Mouse (Mus musculus): ENCODE results near the gene Klra1.
A peak's percentile ranks its signal among the peaks of the same experiment; 100 is the strongest.
"Not testable (repeated sequence)": the region's sequence is repeated elsewhere in the genome, so short reads cannot be mapped to it uniquely, and the experiment has no call there.

Gene Klra1

GRCm38 (mm10) chr6:130386750-130387149 lies at the start of gene Klra1:
Klra1 (minus strand) TSS chr6:130386874.
- DNase-seq (ENCODE audit: low read depth, low spot score): peak; percentile 19

GRCm38 (mm10) chr6:130429511-130429910 lies 42.8 kb upstream of the Klra1 start:
- DNase-seq (ENCODE audit: low read depth, low spot score): no peak

DNA sequence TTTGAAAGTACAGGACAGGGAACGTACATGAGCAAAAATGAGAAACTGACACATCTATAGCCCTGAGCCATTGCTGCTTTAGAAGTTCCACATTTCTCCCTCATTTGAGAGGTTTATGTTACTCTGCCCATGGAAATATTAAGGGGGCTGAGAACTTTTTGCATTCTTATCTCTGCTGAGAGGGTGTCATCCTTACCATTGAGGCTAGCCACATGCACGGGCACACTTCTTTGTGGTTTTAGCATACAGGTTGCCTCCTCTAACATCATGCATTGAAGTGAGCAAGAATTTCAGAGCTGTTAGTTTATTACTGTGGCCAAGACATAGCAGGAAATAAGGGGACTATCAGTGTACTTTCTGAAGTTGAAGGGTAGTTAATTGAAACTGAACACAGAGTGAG lies 32.5 kb upstream of the Klra1 start:
- DNase-seq (ENCODE audit: low read depth, low spot score): no peak

GRCm38 (mm10) chr6:130404882-130405281 lies 18.2 kb upstream of the Klra1 start:
- DNase-seq (ENCODE audit: low read depth, low spot score): no peak

DNA sequence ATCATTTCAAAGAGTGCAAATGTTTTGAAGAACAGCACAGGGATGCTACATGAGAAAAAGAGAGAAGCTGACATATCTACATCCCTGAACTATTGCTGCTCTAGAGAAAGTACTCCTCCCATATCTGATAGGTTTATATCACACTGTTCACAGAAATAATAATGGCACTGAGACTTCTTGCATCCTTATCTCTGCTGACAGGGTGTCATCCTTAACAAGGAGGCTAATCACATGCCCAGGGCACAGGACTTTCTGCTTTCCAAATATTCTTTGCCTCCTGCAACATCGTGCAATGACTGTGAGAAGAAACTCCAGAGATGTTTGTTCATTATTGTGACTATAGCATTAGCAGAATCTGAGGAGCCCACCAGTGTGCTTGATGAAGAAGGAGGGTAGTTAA lies 871 bp downstream of the Klra1 start:
- DNase-seq (ENCODE audit: low read depth, low spot score): no peak

GRCm38 (mm10) chr6:130382375-130382774 lies 4.3 kb downstream of the Klra1 start:
- no peak for DNase-seq (ENCODE audit: low read depth, low spot score)

DNA sequence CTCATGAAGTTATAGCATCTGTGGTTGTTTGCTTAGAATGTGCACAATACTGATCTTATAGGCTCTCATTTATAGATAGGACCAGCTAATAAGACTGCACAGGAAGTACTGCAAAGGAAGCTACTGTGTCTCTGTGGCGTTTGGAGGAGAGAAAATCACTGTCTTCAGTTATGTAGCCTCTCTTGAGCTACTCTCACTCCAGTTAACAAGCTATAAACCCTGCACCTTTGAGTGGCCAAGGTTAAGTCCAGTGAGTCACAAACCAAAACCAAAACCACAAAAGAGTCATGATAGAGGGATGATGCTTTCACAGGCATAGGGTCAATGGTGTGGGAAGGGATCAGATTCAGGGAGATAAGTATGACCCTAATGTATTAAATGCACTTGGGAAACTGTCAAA lies 41.3 kb downstream of the Klra1 start:
- not testable (repeated sequence) for DNase-seq (ENCODE audit: low read depth, low spot score)

DNA sequence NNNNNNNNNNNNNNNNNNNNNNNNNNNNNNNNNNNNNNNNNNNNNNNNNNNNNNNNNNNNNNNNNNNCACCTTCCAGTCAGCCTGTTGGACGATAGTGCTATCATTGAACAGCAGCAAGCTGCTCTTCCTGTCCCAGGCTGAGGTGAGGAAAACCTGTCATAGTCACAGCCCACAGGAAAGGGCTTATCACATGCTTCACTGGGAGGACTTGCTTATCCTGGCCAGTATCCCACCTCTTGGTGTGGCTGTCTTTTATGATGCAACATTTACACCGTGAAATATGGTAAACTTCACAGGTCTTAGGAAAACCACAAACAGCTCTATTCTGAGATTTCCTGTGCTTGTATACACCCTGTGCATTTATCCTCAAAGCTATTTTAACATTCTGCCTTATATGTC lies 44.7 kb downstream of the Klra1 start:
- not testable (repeated sequence) for DNase-seq (ENCODE audit: low read depth, low spot score)

DNA sequence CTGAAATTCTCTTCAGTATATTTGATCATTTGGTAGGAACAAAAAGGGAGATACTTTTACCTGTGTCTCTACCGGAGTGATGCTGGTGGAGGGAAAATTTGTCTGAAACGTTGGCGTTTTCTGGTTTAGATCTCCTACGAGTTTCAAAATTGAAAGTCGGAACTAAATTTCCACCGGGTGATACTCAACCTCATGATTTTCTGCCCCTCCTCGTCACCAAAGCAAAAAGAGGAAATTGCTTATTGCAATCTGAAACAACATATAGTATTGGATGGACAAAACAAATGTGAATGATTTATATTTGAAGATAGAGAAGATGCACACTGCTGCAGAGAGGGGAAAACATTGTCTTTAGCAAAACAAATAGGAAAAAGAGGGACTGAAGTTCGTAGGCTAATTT lies 49.3 kb downstream of the Klra1 start, which contains the start of gene Klra3:
TSS of gene Klra3 (minus strand) at position 164 of the 400 bp plus-strand sequence.
- no peak for DNase-seq (ENCODE audit: low read depth, low spot score)
